Mouse (Mus musculus) CH12.LX (cell line): ENCODE data around the gene B3gnt3.

Experiments used
- CTCF ChIP-seq, 2 experiments: IDR thresholded peaks in 1 of 2; conservative IDR thresholded peaks in 1 of 2; 2 replicates each; pipeline ENCODE4 v1.5.1; 2011 to 2012; ENCODE audit warnings: low read depth in 2 of 2, low read length in 2 of 2, improper control_type of control experiment in 1 of 2, inconsistent platforms in 1 of 2, mild to moderate bottlenecking in 1 of 2, moderate library complexity in 1 of 2
- MAFK ChIP-seq: IDR thresholded peaks from 2 replicates; pipeline ENCODE4 v1.6.1; 2011; ENCODE audit warnings: low read length, improper control_type of control experiment; ENCODE audit not compliant: insufficient replicate concordance
- MAX ChIP-seq: IDR thresholded peaks from 2 replicates; pipeline ENCODE4 v1.6.1; 2011; ENCODE audit warnings: low read length, improper control_type of control experiment
- POLR2A ChIP-seq: IDR thresholded peaks from 2 replicates; pipeline ENCODE4 v1.6.1; 2011; ENCODE audit warnings: low read depth, mild to moderate bottlenecking, improper control_type of control experiment, low read length
- RCOR1 ChIP-seq: conservative IDR thresholded peaks from 2 replicates; pipeline ENCODE4 v1.6.1; 2012; ENCODE audit warnings: low read depth, mild to moderate bottlenecking, inconsistent platforms, low read length, improper control_type of control experiment

DNA sequence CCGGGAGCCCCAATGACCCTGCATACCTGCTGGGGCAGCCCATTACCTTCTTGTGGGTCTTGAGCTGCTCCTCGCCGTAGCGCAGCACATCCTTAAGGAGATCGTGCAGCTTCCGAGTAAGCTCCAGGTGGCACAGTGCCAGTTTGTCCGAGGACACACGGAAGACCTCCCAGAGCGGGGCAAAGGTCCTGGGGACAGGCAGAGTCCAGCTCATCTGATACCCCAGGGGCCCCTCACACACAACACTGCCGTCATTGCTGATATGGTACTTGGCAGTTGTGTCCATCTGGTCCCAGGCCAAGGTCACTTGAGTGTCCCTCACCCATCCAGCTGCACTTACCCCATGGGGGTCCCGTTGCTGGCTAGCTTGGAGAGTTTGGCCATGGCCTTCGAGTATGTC is 15.5 kb upstream of the B3gnt3 start:
- TF ChIP-seq MAFK: no peak
- TF ChIP-seq MAX: no peak
- TF ChIP-seq POLR2A: no peak
- TF ChIP-seq CTCF (conservative IDR thresholded peaks at IDR 0.05 in 1 of 2, IDR thresholded peaks at IDR 0.05 in 1 of 2; ENCODE audit: low read depth in 2 of 2, low read length in 2 of 2): no peak
- TF ChIP-seq RCOR1: no peak
